Mouse (Mus musculus) monocyte, adult 5-6 weeks (primary cell): ENCODE measurements around the gene Cyp19a1. TPM values are rescaled to one million over a fixed set of nuclear protein-coding genes. Genes with fewer than 3 reads are reported as not detected.

Source experiments
- ATAC-seq: fragments of 153-309, 156-312 bp; replicated peaks from 2 replicates; pipeline ENCODE4 v1.8.0; 2017; ENCODE audit warnings: mild to moderate bottlenecking; ENCODE audit not compliant: low TSS enrichment, insufficient number of reproducible peaks, severe bottlenecking, poor library complexity, low FRiP score
- total RNA-seq: library from RNA; stranded (forward); fragments of 200-1000, 200-491, 200-594 nt; gene quantifications from 3 replicates; pipeline ENCODE4 v1.2.3, GENCODE M21; 2017

Cyp19a1 gene
- total RNA-seq, 1 experiment from 2014 or later: not detected

DNA sequence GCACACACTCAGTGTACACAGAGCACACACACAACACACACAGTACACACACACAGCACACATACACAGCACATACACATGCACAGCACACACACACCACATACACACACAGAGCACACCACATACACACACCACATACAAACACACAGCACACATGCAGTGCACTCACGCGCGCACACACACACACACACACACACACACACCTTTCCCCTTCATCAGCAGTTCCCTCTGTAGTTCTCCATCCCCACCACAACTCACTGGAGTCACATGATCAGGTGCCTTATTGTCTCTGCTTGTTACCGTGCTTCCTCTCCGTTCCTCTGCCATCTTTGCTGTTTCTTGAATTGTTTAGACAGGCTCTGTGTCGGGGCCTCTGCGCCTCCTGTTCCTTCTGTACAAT, 85.4 kb downstream of the Cyp19a1 start:
- ATAC-seq: no peak

DNA sequence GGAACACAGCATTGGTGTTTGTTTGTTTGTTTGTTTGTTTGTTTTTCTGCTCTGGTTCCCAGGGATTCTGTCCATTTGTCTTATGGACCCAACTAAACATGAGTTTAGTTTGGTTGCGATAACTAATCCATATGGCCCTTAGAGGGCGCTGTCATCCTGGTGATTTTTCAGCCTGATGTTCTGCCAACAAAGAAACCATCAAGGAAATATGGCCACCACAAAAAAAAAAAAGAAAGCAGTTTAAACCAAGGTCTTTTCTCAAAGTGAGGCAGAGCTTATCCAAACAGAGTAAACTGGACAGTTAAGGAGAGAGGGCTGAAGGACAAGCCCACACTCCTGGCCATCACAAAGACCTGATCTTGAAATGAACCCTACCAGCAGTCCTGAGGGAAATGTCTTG, 86.6 kb downstream of the Cyp19a1 start:
- ATAC-seq: no peak

DNA sequence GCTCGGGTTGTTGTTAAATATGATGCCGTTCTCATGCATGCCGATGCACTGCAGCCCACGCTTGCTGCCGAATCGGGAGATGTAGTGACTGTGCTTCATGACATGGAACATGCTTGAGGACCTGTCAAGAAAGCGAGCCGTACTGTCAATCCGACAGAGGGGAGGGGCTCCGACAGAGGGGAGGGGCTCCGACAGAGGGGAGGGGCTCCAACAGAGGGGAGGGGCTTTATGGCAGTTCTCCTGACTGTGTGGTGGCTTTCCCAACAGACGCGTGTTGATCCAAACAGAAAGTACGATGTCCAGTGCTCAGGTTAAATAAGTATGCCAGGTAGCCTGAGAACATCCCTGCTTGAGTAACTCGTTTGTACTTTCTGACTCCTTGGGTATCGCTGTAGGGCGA, 87.7 kb downstream of the Cyp19a1 start:
- no peak for ATAC-seq

DNA sequence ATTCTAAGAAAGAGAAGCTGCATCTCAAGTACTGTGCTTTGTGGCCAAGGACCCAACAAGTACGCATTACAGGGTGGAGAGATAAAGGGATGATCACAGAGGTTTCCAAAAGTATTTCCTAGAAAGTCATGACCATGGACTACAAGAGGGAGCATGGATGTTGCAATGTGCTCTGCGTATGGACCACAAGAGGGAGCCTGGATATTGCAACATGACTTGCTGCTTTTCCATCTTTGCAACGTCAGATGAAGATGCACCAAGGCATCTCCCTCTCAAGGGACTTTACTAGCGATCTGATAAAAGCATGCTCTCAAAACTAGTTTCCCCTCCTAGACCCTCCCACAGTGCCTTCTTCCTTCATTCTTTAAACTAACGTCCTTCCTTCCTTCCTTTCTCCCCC, 98.4 kb downstream of the Cyp19a1 start:
- no peak for ATAC-seq

DNA sequence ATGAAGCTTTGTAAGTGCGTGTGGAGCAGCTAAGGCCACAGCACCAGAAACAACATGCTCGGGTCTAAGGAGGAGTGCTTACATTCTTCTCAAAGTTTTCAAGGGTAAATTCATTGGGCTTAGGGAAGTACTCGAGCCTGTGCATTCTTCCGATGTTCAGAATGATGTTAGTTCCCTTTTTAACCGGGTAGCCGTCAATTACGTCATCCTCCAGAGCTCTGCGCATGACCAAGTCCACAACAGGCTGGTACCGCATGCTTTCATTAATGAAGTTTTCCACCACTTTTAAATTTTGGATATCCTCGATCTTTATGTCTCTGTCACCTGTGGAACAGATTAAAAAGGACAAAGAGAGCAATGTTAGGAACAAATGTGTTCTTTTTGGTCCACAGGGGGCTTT, 99.5 kb downstream of the Cyp19a1 start:
- ATAC-seq: no peak

DNA sequence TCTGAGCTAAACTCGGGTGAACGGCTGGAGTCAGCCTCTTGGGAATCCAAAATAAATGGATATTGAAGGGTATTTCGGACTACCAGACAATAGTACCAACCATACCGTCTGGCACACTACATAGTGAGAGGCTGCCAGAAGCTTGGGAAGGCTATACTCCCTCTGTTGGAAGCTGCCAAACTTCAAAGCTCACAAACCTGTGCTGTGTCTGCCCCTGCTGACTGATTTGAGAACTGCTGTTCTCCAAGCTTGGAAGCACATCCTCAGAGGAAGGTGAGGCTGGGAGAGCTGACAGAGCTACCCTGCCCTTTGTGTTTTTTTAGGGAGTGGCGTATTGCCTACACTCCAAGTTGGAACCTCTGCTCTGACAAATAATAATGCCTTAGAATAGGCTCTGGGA, 104.8 kb downstream of the Cyp19a1 start:
- ATAC-seq: no peak

DNA sequence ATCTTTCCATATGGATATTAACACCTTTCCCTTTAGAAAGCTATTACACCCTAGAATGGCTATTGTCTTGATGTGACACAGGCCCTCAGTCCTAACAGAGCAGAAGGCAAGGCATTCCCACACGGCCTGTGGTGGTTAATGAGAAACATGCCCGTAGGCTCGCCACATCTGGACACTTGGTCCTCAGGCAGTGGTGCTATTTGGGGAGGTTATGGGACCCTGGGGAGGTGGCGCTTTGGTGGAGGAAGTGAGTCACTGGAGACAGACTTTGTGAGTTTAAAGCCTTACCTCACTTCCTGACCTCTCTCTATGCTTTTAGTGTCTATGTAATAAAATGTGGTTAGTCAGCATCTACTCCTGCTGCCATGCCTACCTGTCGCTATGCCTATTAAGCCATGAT, 114.2 kb downstream of the Cyp19a1 start:
- no peak for ATAC-seq

DNA sequence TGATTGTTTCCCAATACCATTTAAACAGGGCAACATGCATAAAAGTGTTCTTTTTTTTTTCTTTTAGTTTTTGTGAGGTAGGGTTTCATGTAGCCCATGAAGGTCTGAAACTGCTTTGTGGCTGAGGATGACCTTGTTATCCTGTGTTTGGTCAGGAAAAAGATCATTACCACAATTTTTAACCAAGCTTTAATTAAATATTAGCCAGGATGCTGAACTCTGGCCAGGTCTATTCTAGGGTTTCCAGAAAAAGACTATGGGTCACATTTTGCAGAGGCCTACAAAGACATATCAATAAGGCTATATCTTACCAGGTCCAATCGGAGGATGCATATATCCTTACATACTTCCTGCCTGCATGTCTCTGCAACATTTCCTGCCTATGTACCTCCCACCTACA, 128.7 kb downstream of the Cyp19a1 start:
- no peak for ATAC-seq

Other genes with a start within 250 kb of the Cyp19a1 start
- not detected in 3 replicates for gene Tnfaip8l3, start 199.7 kb downstream of the Cyp19a1 start, total RNA-seq
- gene Gldn, start 18.4 kb upstream of the Cyp19a1 start, total RNA-seq: not detected in 3 replicates
- gene Dmxl2, start 233.5 kb upstream of the Cyp19a1 start, total RNA-seq: 2.8 to 15.1 TPM (median 12.4 TPM) in 3 replicates